Mouse (Mus musculus) cerebellum, adult 9-11 months (tissue): ENCODE data around the gene Gm7029.
A peak's percentile ranks its signal among the peaks of the same experiment; 100 is the strongest.
"Not testable (repeated sequence)": the region's sequence is repeated elsewhere in the genome, so short reads cannot be mapped to it uniquely, and the experiment has no call there.

Experiments used
- DNase-seq: peaks from one replicate; pipeline ENCODE4 v3.0.0; 2022

Gm7029 gene

DNA sequence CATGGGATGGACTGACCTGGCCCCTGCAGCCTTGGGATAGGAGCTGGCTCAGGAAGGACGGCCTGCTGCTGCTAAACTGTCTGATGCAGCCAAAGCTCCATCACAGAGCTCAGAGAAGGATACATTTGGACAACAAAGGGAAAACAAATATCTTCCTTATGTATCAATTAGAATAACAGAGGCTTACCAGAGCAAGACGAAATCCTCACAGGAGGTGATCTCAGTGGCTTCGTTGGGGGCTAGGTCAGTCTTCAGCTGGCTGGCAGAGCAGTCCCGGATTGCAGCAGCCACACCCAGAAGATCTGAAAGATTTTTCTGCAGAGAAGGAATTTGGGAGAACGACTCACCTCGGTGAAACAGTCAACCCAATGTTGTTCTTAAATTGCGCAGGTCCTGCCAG is 18.8 kb downstream of the Gm7029 start:
- no peak for DNase-seq

GRCm38 (mm10) chr17:33893011-33893410 is 19.4 kb downstream of the Gm7029 start:
- not testable (repeated sequence) for DNase-seq

GRCm38 (mm10) chr17:33897114-33897794 is 23.6 kb downstream of the Gm7029 start:
- DNase-seq = no peak

GRCm38 (mm10) chr17:33898193-33898592 is 24.6 kb downstream of the Gm7029 start:
- not testable (repeated sequence) for DNase-seq

GRCm38 (mm10) chr17:33899642-33900041 is 26.0 kb downstream of the Gm7029 start:
- no peak for DNase-seq

- DNase-seq = peak; percentile 23
These were observed 26.8 kb downstream of the Gm7029 start for GRCm38 (mm10) chr17:33900281-33900988.

GRCm38 (mm10) chr17:33900989-33901314 is 27.3 kb downstream of the Gm7029 start:
- DNase-seq = no peak

DNA sequence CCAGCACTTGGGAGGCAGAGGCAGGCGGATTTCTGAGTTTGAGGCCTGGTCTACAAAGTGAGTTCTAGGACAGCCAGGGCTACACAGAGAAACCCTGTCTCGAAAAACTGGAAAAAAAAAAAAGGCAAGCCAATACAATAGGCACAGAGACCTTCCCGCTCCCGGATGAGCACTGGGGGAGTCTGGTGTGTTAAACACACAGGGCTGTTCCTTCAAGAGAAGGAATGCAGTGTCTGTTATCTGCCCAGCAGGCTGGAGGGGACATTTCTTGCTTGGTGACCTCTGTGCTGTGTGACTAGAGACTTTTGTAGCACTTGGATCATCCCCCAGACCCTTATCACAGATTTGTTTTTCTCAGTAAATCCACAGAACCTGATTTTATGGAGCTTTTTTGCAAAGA is 28.0 kb downstream of the Gm7029 start:
- no peak for DNase-seq

DNA sequence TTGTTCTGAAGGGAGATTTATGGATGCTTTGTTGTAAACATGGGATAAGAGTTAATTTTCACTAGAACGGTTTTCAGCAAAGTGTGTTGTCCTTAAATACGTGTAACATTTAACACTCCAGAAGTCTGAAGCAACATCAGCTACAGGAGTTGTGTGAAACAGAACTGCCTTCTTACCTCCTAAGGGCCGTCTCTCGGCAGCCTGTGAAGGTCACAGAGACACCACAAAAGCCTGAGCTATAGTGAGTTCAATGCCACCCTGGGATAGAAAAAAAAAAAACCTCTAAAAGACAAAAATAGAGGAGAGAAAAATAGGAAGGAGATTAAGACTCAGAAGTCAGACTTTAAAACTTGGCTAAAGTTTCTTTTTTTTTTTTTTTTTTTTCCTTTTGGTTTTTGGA is 28.4 kb downstream of the Gm7029 start:
- no peak for DNase-seq

GRCm38 (mm10) chr17:33902491-33902890 is 28.9 kb downstream of the Gm7029 start:
- DNase-seq = no peak

DNA sequence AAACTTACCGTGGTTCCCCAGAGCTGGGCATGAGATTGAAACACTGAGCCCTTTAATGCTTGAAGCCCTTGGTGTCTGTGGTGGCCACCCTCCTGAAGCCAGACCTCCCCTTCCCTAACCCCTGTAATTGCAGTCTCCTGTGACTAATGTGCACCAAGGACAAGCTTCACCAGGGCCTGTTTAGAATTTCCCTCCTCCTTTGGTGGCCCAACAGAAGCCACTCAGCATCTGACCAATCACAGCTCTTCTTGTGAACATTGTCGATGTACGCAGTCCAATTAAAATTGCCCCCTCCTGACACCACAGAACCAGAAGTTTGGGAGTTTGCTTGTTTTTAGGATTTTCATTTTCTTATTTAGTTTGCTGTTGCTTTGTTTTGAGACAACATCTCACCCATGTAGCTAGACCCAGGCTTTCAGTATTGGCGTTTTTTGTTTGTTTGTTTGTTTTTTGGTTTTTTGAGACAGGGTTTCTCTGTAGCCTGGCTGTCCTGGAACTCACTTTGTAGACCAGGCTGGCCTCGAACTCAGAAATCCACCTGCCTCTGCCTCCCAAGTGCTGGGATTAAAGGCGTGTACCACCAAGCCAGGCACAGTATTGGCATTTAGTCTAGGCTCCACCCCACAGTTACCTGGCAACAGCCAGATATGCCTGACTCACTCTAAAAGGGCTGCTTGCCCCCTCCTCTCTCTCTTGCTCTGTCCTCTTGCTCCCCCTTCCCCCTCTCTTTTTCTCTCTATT is 30.4 kb downstream of the Gm7029 start:
- not testable (repeated sequence) for DNase-seq

GRCm38 (mm10) chr17:33904835-33905234 is 31.2 kb downstream of the Gm7029 start, which contains the start of gene Platr17:
Platr17 (plus strand) TSS chr17:33905135.
- DNase-seq = not testable (repeated sequence)

DNA sequence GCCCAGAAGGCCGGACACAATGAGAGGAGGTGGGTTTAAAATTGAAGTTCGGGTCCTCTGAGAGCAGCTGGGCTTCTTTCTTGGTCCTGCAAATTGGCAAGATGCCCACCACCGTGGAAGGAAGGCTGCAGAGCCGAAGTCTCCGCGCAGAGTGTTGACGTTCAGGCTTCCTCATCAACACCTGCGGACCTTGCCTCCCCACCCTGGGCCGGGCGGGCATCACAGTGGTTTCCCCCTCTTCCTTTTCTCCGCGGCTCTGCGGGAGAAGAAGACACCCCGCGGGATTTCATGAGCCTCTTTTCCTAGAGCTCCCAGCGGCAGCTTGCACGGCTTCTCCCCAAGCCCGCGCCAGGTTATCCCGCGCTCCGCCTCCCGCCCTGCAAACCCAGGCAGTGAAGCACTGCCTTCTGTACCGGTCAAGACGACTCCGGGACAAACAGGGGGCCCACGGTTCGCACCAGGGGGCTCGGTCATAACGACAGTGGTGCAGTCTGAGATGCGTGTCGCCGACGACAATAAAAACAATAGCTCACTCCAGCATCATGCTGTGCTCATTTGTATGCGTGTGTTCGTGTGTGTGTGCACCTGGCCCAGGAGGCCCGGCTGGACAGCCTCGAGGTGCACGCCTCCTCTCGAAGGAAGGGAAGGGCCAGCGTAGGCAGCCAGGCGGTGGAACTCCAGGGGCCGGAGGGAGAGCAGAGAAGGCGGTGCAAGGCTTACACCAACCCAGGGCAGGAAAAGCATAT is 34.9 kb downstream of the Gm7029 start:
- peak; percentile 85 for DNase-seq

DNA sequence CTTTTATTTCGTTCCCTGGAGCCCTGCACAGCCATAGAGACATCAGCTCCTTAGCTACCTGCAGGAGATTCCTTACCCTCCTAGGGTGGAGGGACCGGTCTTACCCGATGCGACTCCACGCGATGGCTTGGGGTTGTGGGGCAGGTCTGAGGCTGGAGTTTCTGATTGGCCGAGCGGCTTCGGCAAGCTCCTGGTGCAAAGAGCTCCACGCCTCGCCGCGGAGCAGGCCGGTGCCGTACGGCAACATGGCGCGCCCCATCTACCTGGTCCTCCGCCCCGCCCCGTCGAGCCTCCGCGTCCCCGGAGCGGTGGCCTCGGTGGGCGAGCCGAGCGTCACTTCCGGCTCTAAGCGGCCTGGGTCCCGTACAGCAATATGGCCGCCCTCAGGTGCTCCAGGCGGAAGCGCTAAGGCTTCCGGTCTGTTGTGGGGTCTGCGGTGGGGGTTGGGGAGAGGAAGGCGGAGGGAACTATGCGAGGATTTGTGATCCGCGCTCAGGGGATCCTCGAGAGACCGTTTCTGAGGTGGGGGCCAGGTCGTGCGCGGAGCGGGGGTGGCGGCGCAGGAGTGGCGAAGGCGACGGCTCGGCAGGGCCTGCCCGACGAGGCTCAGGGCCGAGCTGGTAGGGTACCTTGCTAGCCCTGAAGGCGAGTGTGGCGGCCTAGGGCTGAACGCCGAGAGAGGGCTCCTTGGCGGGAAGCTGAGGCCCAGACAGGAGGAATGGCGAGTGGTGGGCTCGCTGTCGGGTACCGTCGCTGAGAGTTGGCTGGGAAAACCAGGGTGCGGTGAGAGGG is 35.6 kb downstream of the Gm7029 start, which contains the start of gene Daxx:
Gene Daxx, plus strand, starts transcription at position 338 of the 792 bp plus-strand sequence.
- DNase-seq = peak; percentile 99

DNA sequence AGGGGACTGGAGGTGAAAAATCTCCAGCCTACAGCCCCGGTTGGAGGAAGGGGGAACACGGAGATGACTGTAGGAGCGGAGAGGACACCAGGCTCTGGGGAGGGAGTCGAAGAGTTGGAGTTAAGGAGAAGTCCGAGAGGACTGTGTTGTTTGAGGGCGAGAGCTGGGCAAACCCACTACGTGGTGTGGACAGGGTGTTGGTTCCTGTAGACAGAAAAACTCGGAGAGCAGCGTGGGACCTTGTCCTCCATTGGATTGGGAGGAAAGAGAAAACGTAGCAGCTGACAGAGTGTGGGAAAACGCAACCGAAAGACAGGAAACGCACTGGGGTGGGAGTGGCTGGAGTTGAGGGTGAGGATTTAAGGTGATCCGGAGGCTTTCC is 36.2 kb downstream of the Gm7029 start:
- DNase-seq = no peak

GRCm38 (mm10) chr17:33910346-33911051 is 36.9 kb downstream of the Gm7029 start:
- peak; percentile 60 for DNase-seq

DNA sequence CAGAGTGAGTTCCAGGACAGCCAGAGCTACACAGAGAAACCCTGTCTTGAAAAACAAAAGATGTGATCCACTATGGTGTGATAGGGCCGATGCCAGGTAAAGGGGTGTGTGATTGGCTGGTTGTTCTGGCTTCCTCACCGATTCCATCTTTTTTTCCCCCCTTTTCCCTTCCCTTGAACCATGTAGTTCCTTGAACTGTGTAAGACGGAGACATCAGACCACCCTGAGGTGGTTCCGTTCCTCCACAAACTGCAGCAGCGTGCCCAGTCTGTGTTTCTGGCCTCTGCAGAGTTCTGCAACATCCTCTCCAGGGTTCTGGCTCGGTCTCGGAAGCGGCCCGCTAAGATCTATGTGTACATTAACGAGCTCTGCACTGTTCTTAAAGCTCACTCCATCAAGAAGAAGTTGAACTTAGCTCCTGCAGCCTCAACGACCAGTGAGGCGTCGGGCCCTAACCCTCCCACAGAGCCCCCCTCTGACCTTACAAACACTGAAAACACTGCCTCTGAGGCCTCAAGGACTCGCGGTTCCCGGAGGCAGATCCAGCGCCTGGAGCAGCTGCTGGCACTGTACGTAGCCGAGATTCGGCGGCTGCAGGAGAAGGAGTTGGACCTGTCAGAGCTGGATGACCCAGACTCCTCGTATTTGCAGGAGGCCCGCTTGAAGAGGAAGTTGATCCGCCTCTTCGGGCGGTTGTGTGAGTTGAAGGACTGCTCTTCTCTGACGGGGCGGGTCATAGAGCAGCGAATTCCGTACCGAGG is 37.6 kb downstream of the Gm7029 start:
- DNase-seq = peak; percentile 57

DNA sequence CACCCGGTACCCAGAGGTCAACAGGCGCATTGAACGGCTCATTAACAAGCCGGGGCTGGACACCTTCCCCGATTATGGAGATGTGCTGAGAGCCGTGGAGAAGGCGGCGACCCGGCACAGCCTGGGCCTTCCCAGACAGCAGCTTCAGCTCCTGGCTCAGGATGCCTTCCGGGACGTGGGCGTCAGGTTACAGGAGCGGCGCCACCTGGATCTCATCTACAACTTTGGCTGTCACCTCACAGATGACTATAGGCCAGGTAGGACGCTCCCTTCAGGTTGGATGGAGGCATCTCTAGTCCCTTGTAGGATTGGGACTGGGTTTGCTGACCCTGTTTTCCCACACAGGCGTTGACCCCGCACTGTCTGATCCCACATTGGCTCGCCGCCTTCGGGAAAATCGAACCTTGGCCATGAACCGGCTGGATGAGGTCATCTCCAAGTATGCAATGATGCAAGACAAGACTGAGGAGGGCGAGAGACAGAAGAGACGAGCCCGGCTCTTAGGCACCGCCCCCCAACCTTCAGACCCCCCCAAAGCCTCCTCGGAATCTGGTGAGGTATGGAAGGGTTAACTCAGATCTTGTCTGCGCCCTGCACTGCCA is 38.3 kb downstream of the Gm7029 start:
- peak; percentile 58 for DNase-seq

DNA sequence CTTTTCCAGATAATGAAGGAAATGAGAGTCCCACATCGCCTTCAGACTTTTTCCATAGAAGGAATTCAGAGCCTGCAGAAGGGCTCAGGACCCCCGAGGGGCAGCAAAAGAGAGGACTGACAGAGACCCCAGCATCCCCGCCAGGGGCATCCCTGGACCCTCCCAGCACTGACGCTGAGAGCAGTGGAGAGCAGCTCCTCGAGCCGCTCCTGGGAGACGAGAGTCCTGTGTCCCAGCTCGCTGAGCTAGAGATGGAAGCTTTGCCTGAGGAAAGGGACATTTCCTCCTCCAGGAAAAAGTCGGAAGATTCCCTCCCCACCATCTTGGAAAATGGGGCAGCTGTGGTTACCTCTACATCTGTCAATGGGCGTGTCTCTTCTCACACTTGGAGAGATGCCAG is 39.6 kb downstream of the Gm7029 start:
- DNase-seq = peak; percentile 60

DNA sequence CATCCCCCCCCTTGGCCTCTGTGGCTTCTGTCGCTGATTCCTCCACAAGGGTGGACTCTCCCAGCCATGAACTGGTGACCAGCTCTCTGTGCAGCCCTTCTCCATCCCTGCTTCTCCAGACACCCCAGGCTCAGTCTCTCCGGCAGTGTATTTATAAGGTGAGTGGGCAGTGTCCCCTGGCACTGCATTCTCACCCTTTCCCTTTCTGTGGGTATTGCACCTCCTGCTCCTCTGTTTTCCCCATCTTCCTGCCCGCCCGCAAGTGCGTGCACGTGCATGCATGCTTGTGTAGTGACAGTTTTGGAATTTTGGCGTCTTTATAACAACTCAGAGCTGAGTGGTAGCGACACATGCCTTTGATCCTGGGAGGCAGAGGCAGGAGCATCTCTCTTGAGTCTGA is 40.3 kb downstream of the Gm7029 start:
- DNase-seq = peak; percentile 47
